Mouse (Mus musculus) lung, postnatal 0 days (tissue): Measurements from ENCODE around the gene Ppbp.

Source experiments
- CTCF ChIP-seq: IDR thresholded peaks from 2 replicates; pipeline ENCODE4 v1.5.1; 2016; ENCODE audit warnings: antibody characterized with exemption, mild to moderate bottlenecking
- EP300 ChIP-seq: IDR thresholded peaks from 2 replicates; pipeline ENCODE4 v1.6.1; 2016; ENCODE audit warnings: antibody characterized with exemption, mild to moderate bottlenecking, control low read depth

- TF ChIP-seq CTCF (no peak), EP300 (no peak)
Observed at GRCm38 (mm10) chr5:90778856-90779255, 10.5 kb downstream of the Ppbp start.
